Mouse (Mus musculus): Measurements from ENCODE around the gene Afap1l2. TPM values are rescaled to one million over a fixed set of nuclear protein-coding genes. Genes with fewer than 3 reads are reported as not detected.

The Afap1l2 gene
- polyA plus RNA-seq, 1 experiment from 2014 or later = 17.3 TPM

GRCm38 (mm10) chr19:56990367-56991111 is 17.5 kb downstream of the Afap1l2 start:
- H3K4me2 ChIP-seq (replicated peaks) = no peak overlapping the region

GRCm38 (mm10) chr19:56989171-56989570 is 18.9 kb downstream of the Afap1l2 start:
- ATAC-seq (ENCODE audit: low FRiP score, low read depth) = no peak
- H3K27ac ChIP-seq = no peak overlapping the region
- H3K4me1 ChIP-seq = peaks cover 36% of the 10 kb centered on the region

More at GRCm38 (mm10) chr19:56990367-56991111, 17.5 kb downstream of the Afap1l2 start:
- Histone ChIP-seq H3K36me3 (no peaks in the 10 kb centered on the region), H3K9ac (no peak overlapping the region), H3K9me3 (no peaks in the 10 kb centered on the region), H3K27me3 (replicated peaks) (no peaks in the 10 kb centered on the region), H3K27ac (0 out of 2 replicates have a peak overlapping the region, but pooled peaks have one; percentile 1), H3K4me1 (peaks cover 36% of the 10 kb centered on the region), H3K4me3 (no peak overlapping the region)
- peak; percentile 75 for ATAC-seq (ENCODE audit: low FRiP score, low read depth)
- 38% methylated on average over 14 of the region's 14 CpGs for WGBS

GRCm38 (mm10) chr19:56984229-56984628 is 23.8 kb downstream of the Afap1l2 start:
- 76% methylated on average over 4 of the region's 4 CpGs for WGBS
- ATAC-seq (ENCODE audit: low FRiP score, low read depth) = no peak
- no peak overlapping the region for H3K9ac ChIP-seq
- H3K27ac ChIP-seq = no peak overlapping the region
- H3K9me3 ChIP-seq = no peaks in the 10 kb centered on the region
- no peaks in the 10 kb centered on the region for H3K36me3 ChIP-seq
- no peaks in the 10 kb centered on the region for H3K27me3 ChIP-seq (replicated peaks)
- H3K4me1 ChIP-seq = peaks cover 13% of the 10 kb centered on the region
- no peak overlapping the region for H3K4me2 ChIP-seq (replicated peaks)
- no peak overlapping the region for H3K4me3 ChIP-seq

More at GRCm38 (mm10) chr19:56989171-56989570, 18.9 kb downstream of the Afap1l2 start:
- H3K27me3 ChIP-seq (replicated peaks) = no peaks in the 10 kb centered on the region
- H3K9ac ChIP-seq = no peak overlapping the region
- H3K9me3 ChIP-seq = no peaks in the 10 kb centered on the region
- 74% methylated on average over 8 of the region's 8 CpGs for WGBS
- H3K36me3 ChIP-seq = no peaks in the 10 kb centered on the region
- H3K4me3 ChIP-seq = no peak overlapping the region
- no peak overlapping the region for H3K4me2 ChIP-seq (replicated peaks)

GRCm38 (mm10) chr19:56983757-56984156 is 24.3 kb downstream of the Afap1l2 start:
- no peak for ATAC-seq (ENCODE audit: low FRiP score, low read depth)

GRCm38 (mm10) chr19:56981760-56982159 is 26.3 kb downstream of the Afap1l2 start:
- WGBS = 54% methylated on average over 9 of the region's 9 CpGs
- ATAC-seq (ENCODE audit: low FRiP score, low read depth) = no peak

More at GRCm38 (mm10) chr19:56983757-56984156, 24.3 kb downstream of the Afap1l2 start:
- Histone ChIP-seq H3K4me1 (peaks cover 8% of the 10 kb centered on the region), H3K36me3 (no peaks in the 10 kb centered on the region), H3K9ac (no peak overlapping the region), H3K27me3 (replicated peaks) (no peaks in the 10 kb centered on the region), H3K9me3 (no peaks in the 10 kb centered on the region), H3K4me3 (no peak overlapping the region), H3K4me2 (replicated peaks) (no peak overlapping the region), H3K27ac (no peak overlapping the region)
- WGBS = 72% methylated on average over 10 of the region's 10 CpGs

GRCm38 (mm10) chr19:56980803-56981202 is 27.2 kb downstream of the Afap1l2 start:
- Histone ChIP-seq H3K27me3 (replicated peaks) (no peaks in the 10 kb centered on the region), H3K4me3 (no peak overlapping the region), H3K9ac (no peak overlapping the region), H3K4me2 (replicated peaks) (no peak overlapping the region), H3K27ac (no peak overlapping the region), H3K36me3 (no peaks in the 10 kb centered on the region), H3K4me1 (peaks cover 12% of the 10 kb centered on the region; the same call in 1 of the 2 replicates), H3K9me3 (no peaks in the 10 kb centered on the region)
- WGBS = 95% methylated on average over 2 of the region's 2 CpGs
- no peak for ATAC-seq (ENCODE audit: low FRiP score, low read depth)

More at GRCm38 (mm10) chr19:56981760-56982159, 26.3 kb downstream of the Afap1l2 start:
- Histone ChIP-seq H3K4me2 (replicated peaks) (no peak overlapping the region), H3K27ac (no peak overlapping the region), H3K4me1 (peaks cover 7% of the 10 kb centered on the region; the same call in 1 of the 2 replicates), H3K9me3 (no peaks in the 10 kb centered on the region), H3K36me3 (no peaks in the 10 kb centered on the region), H3K9ac (no peak overlapping the region), H3K4me3 (no peak overlapping the region), H3K27me3 (replicated peaks) (no peaks in the 10 kb centered on the region)

- Histone ChIP-seq H3K4me3 (no peak overlapping the region), H3K9ac (no peak overlapping the region), H3K27me3 (replicated peaks) (no peaks in the 10 kb centered on the region), H3K4me2 (replicated peaks) (no peak overlapping the region), H3K36me3 (no peaks in the 10 kb centered on the region), H3K27ac (no peak overlapping the region; the same call in 1 of the 2 replicates), H3K9me3 (no peaks in the 10 kb centered on the region), H3K4me1 (peaks cover 12% of the 10 kb centered on the region; the same call in 1 of the 2 replicates)
- WGBS = 52% methylated on average over 19 of the region's 19 CpGs
- ATAC-seq (ENCODE audit: low FRiP score, low read depth) = no peak
These were observed 30.8 kb downstream of the Afap1l2 start for GRCm38 (mm10) chr19:56976962-56977948.

- H3K36me3 ChIP-seq = no peaks in the 10 kb centered on the region
- no peaks in the 10 kb centered on the region for H3K9me3 ChIP-seq
- H3K4me2 ChIP-seq (replicated peaks) = no peak overlapping the region
- no peak overlapping the region for H3K4me3 ChIP-seq
- H3K27me3 ChIP-seq (replicated peaks) = no peaks in the 10 kb centered on the region
- 89% methylated on average over 5 of the region's 5 CpGs for WGBS
- ATAC-seq (ENCODE audit: low FRiP score, low read depth) = no peak
- no peak overlapping the region for H3K27ac ChIP-seq
- H3K4me1 ChIP-seq = peaks cover 12% of the 10 kb centered on the region; the same call in 1 of the 2 replicates
- H3K9ac ChIP-seq = no peak overlapping the region
These were observed 31.5 kb downstream of the Afap1l2 start for GRCm38 (mm10) chr19:56976515-56976914.

GRCm38 (mm10) chr19:56975502-56975901 is 32.5 kb downstream of the Afap1l2 start:
- H3K4me3 ChIP-seq = no peak overlapping the region
- 93% methylated on average over 3 of the region's 3 CpGs for WGBS
- no peaks in the 10 kb centered on the region for H3K36me3 ChIP-seq
- peaks cover 12% of the 10 kb centered on the region; the same call in 1 of the 2 replicates for H3K4me1 ChIP-seq
- no peak overlapping the region for H3K9ac ChIP-seq
- no peak for ATAC-seq (ENCODE audit: low FRiP score, low read depth)
- H3K9me3 ChIP-seq = no peaks in the 10 kb centered on the region
- no peak overlapping the region for H3K4me2 ChIP-seq (replicated peaks)
- no peak overlapping the region for H3K27ac ChIP-seq
- no peaks in the 10 kb centered on the region for H3K27me3 ChIP-seq (replicated peaks)

GRCm38 (mm10) chr19:56974159-56974558 is 33.9 kb downstream of the Afap1l2 start:
- WGBS = 84% methylated on average over 4 of the region's 4 CpGs
- no peaks in the 10 kb centered on the region for H3K9me3 ChIP-seq
- H3K4me3 ChIP-seq = no peak overlapping the region
- peaks cover 12% of the 10 kb centered on the region; the same call in 1 of the 2 replicates for H3K4me1 ChIP-seq
- H3K36me3 ChIP-seq = no peaks in the 10 kb centered on the region
- no peak for ATAC-seq (ENCODE audit: low FRiP score, low read depth)
- H3K9ac ChIP-seq = no peak overlapping the region
- no peak overlapping the region for H3K4me2 ChIP-seq (replicated peaks)
- H3K27ac ChIP-seq = no peak overlapping the region
- H3K27me3 ChIP-seq (replicated peaks) = no peaks in the 10 kb centered on the region

- 85% methylated on average over 2 of the region's 2 CpGs for WGBS
- no peaks in the 10 kb centered on the region for H3K36me3 ChIP-seq
- no peak for ATAC-seq (ENCODE audit: low FRiP score, low read depth)
These were observed 35.3 kb downstream of the Afap1l2 start for GRCm38 (mm10) chr19:56972768-56973167.

GRCm38 (mm10) chr19:56971347-56971746 is 36.7 kb downstream of the Afap1l2 start:
- Histone ChIP-seq H3K27me3 (replicated peaks) (no peaks in the 10 kb centered on the region), H3K9ac (no peak overlapping the region), H3K4me2 (replicated peaks) (no peak overlapping the region), H3K9me3 (no peaks in the 10 kb centered on the region), H3K36me3 (no peaks in the 10 kb centered on the region), H3K4me3 (no peak overlapping the region), H3K4me1 (0 out of 2 replicates have a peak, but pooled peaks cover 1% of the 10 kb centered on the region), H3K27ac (no peak overlapping the region)
- no peak for ATAC-seq (ENCODE audit: low FRiP score, low read depth)
- WGBS = 87% methylated on average over 7 of the region's 7 CpGs

More at GRCm38 (mm10) chr19:56972768-56973167, 35.3 kb downstream of the Afap1l2 start:
- Histone ChIP-seq H3K4me3 (no peak overlapping the region), H3K4me2 (replicated peaks) (no peak overlapping the region), H3K27ac (no peak overlapping the region), H3K4me1 (peaks cover 12% of the 10 kb centered on the region; the same call in 1 of the 2 replicates), H3K27me3 (replicated peaks) (no peaks in the 10 kb centered on the region), H3K9me3 (no peaks in the 10 kb centered on the region), H3K9ac (no peak overlapping the region)

Measured in neural tube, embryonic 12.5 days (tissue).